Mouse (Mus musculus): Measurements from ENCODE around the gene Zfp991. TPM values are rescaled to one million over a fixed set of nuclear protein-coding genes. Genes with fewer than 3 reads are reported as not detected.

The Zfp991 gene
- 5.4 and 7.6 TPM in 2 replicates for polyA plus RNA-seq (2015; fragmentation: Nextera tagmentation; extraction: Ambion mirVana)

GRCm38 (mm10) chr4:147131837-147132459 is at the start of gene Zfp991:
Gene Zfp991, plus strand, starts transcription at chr4:147132038.

Other genes starting within 250 kb of the Zfp991 start
- gene Gm21411, start 222.4 kb upstream of the Zfp991 start, polyA plus RNA-seq (2015; fragmentation: Nextera tagmentation; extraction: Ambion mirVana): not detected in 2 replicates
- gene Zfp989, start 160.1 kb upstream of the Zfp991 start, polyA plus RNA-seq (2015; fragmentation: Nextera tagmentation; extraction: Ambion mirVana): not detected in 2 replicates
- gene Rex2, start 110.2 kb upstream of the Zfp991 start, polyA plus RNA-seq (2015; fragmentation: Nextera tagmentation; extraction: Ambion mirVana): not detected in 2 replicates
- gene Zfp988, start 173.6 kb downstream of the Zfp991 start, polyA plus RNA-seq (2015; fragmentation: Nextera tagmentation; extraction: Ambion mirVana): 0.05 TPM in 1 of 2 replicates, not detected in the other
- 0.11 and 0.19 TPM in 2 replicates for gene Zfp978, start 229.3 kb downstream of the Zfp991 start, polyA plus RNA-seq (2015; fragmentation: Nextera tagmentation; extraction: Ambion mirVana)